Mouse (Mus musculus): ENCODE results near the gene Mag.
"Not testable (repeated sequence)": the region's sequence is repeated elsewhere in the genome, so short reads cannot be mapped to it uniquely, and the experiment has no call there.

GRCm38 (mm10) chr7:30949902-30950301 lies 35.2 kb upstream of the Mag start:
- not testable (repeated sequence) for TF ChIP-seq GATA1 (IDR thresholded peaks at IDR 0.05; ENCODE audit: borderline replicate concordance, low read length); FLI1 (IDR thresholded peaks at IDR 0.05; ENCODE audit: low read length)

All from megakaryocyte, embryonic 14.5 days (primary cell).